Mouse (Mus musculus): Measurements from ENCODE around the gene Gm28305. TPM values are rescaled to one million over a fixed set of nuclear protein-coding genes. Genes with fewer than 3 reads are reported as not detected.

The Gm28305 gene
- polyA plus RNA-seq, 2 experiments: not detected

DNA sequence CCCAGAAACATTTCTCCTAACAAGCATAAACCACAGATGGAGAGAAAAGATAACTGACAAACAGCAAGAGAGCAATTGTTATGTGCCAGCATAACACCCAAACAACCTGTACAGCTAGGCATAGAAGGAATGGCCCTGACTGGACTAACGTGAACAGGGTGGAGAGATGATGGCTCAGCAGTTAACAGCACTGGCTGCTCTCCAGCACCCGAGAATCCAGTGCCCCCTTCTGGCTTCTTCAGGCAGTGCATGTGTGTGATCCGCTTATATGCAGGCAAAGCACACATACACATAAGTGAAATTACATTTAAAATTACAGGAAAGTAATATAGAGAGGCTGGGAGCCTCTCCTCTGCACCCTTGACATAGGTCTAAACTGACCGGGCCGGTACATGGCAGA, 38.9 kb downstream of the Gm28305 start:
- DNase-seq (ENCODE audit: low read depth in 3 of 3, low spot score in 3 of 3): peak in 1 of 3 experiments; percentile 28
- 47% methylated on average over 5 of the region's 5 CpGs for WGBS (ENCODE audit: insufficient replicate concordance)
- Histone ChIP-seq H3K9me3 (ENCODE audit: control insufficient read depth, low read length) (no peaks in the 10 kb centered on the region), H3K4me3 (ENCODE audit: insufficient read depth in 1 of 2, low read depth in 2 of 2, low read length in 2 of 2) (no peak overlapping the region), H3K27me3 (ENCODE audit: control insufficient read depth, insufficient read depth, low read length) (no peaks in the 10 kb centered on the region), H3K4me2 (ENCODE audit: low read depth) (no peak overlapping the region), H3K9ac (replicated peaks) (no peak overlapping the region), H3K27ac (no peak overlapping the region), H3K4me1 (replicated peaks; ENCODE audit: control insufficient read depth in 2 of 2, insufficient read depth in 2 of 2, low read length in 1 of 2) (no peaks in the 10 kb centered on the region), H3K36me3 (replicated peaks; ENCODE audit: control insufficient read depth, insufficient read depth, low read depth) (no peaks in the 10 kb centered on the region; the same call in 1 of the 2 replicates)
- ATAC-seq (ENCODE audit: insufficient read depth): no peak
- no peak for TF ChIP-seq EP300 (IDR thresholded peaks at IDR 0.05; ENCODE audit: low read depth)
- peak; percentile 82 for TF ChIP-seq CTCF (IDR thresholded peaks at IDR 0.05; ENCODE audit: low read depth)

DNA sequence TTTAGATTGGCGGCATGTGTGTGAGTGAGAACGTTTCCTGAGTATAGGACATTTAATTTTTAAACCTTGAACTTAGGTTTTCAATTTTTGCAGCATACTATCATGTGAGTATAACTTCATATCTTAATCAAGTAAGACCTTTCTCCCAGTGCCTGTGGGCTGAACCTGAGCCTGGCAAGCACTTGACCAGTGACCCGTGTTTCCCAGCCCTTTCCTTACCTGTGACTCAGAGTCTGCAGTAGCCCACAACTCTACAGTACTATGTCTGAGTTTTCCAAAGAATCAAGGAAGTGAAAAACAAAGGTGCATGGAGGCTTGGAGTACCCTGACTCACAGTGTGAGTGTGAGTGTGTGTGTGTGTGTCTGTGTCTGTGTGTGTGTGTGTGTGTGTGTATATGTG, 39.6 kb downstream of the Gm28305 start:
- Histone ChIP-seq H3K27me3 (ENCODE audit: control insufficient read depth, insufficient read depth, low read length) (no peaks in the 10 kb centered on the region), H3K4me3 (ENCODE audit: insufficient read depth in 1 of 2, low read depth in 2 of 2, low read length in 2 of 2) (no peak overlapping the region), H3K36me3 (replicated peaks; ENCODE audit: control insufficient read depth, insufficient read depth, low read depth) (no peaks in the 10 kb centered on the region; the same call in 1 of the 2 replicates), H3K4me1 (replicated peaks; ENCODE audit: control insufficient read depth in 2 of 2, insufficient read depth in 2 of 2, low read length in 1 of 2) (no peaks in the 10 kb centered on the region), H3K4me2 (ENCODE audit: low read depth) (no peak overlapping the region), H3K9me3 (ENCODE audit: control insufficient read depth, low read length) (no peaks in the 10 kb centered on the region), H3K27ac (no peak overlapping the region), H3K9ac (replicated peaks) (no peak overlapping the region)
- DNase-seq (ENCODE audit: low read depth in 3 of 3, low spot score in 3 of 3): no peak
- 63% methylated on average over 3 of the region's 3 CpGs for WGBS (ENCODE audit: insufficient replicate concordance)
- TF ChIP-seq CTCF (IDR thresholded peaks at IDR 0.05; ENCODE audit: low read depth): no peak
- ATAC-seq (ENCODE audit: insufficient read depth): no peak

DNA sequence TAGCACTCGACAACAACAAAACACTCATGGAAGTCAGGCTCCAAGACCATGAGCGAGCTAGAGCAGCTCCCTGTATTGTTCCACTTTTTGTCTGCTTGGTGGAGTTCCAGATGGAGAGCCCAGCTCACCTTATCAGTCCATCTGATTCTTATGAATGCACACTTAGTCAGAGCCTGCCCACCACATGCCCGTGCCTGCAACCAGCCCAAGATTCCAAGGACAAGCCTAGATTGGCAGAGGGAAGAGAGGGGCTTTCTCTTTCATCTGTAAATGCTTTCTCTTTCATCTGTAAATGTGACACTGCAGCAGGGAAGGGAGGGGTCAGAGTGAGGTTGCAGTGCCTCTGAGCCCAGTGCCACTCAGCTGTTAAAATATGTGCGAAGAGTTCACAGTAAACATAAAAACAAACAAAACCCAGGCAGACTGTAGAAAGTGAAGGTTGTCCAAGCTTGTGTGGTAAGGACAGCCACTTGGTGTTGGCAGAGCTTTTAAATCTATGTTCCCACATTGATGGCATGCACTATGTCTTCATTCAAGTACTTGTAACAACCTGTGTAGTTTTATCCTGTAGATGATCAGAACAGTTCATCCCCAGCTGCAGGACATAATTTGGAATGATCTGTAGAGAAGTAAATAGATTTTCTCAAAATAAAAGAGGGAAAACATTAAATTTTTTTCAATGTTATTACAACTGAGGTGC, 45.4 kb downstream of the Gm28305 start:
- Histone ChIP-seq H3K4me3 (ENCODE audit: insufficient read depth in 1 of 2, low read depth in 2 of 2, low read length in 2 of 2) (no peak overlapping the region), H3K36me3 (replicated peaks; ENCODE audit: control insufficient read depth, insufficient read depth, low read depth) (no peaks in the 10 kb centered on the region; the same call in 1 of the 2 replicates), H3K4me2 (ENCODE audit: low read depth) (no peak overlapping the region), H3K27me3 (ENCODE audit: control insufficient read depth, insufficient read depth, low read length) (no peaks in the 10 kb centered on the region), H3K4me1 (replicated peaks; ENCODE audit: control insufficient read depth in 2 of 2, insufficient read depth in 2 of 2, low read length in 1 of 2) (no peaks in the 10 kb centered on the region), H3K9ac (replicated peaks) (no peak overlapping the region), H3K9me3 (ENCODE audit: control insufficient read depth, low read length) (no peaks in the 10 kb centered on the region), H3K27ac (no peak overlapping the region)
- DNase-seq (ENCODE audit: low read depth in 3 of 3, low spot score in 3 of 3): no peak
- no peak for ATAC-seq (ENCODE audit: insufficient read depth)
- WGBS (ENCODE audit: insufficient replicate concordance): 63% methylated on average over 4 of the region's 4 CpGs
- TF ChIP-seq EP300 (IDR thresholded peaks at IDR 0.05; ENCODE audit: low read depth) (no peak), CTCF (IDR thresholded peaks at IDR 0.05; ENCODE audit: low read depth) (no peak)

DNA sequence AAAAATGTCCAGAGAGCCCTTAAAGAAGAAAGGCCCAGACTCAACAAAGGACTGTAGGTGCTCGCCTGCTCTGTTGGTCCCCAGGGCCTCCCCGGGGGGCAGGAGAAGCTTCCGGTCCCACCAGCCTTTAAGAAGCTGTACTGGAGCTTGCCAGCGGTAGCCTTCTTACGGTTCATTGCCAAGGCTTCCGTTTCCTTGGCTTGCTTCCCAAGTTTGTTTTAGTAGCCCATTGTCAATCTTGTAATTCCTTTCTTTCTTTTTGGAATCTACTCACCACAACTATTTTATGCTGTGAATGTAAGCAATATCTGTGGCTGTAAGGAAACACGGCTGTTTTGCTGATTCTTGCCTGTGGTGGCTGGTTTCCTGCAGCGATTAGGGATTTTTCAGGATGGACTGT, 48.1 kb downstream of the Gm28305 start:
- no peak overlapping the region for H3K9ac ChIP-seq (replicated peaks)
- H3K4me1 ChIP-seq (replicated peaks; ENCODE audit: control insufficient read depth in 2 of 2, insufficient read depth in 2 of 2, low read length in 1 of 2): no peaks in the 10 kb centered on the region
- no peak overlapping the region for H3K27ac ChIP-seq
- no peaks in the 10 kb centered on the region for H3K27me3 ChIP-seq (ENCODE audit: control insufficient read depth, insufficient read depth, low read length)
- 58% methylated on average over 8 of the region's 8 CpGs for WGBS (ENCODE audit: insufficient replicate concordance)
- H3K9me3 ChIP-seq (ENCODE audit: control insufficient read depth, low read length): no peaks in the 10 kb centered on the region
- ATAC-seq (ENCODE audit: insufficient read depth) (no peak), DNase-seq (ENCODE audit: low read depth in 3 of 3, low spot score in 3 of 3) (no peak)
- H3K36me3 ChIP-seq (replicated peaks; ENCODE audit: control insufficient read depth, insufficient read depth, low read depth): no peaks in the 10 kb centered on the region; the same call in 1 of the 2 replicates
- H3K4me3 ChIP-seq (ENCODE audit: insufficient read depth in 1 of 2, low read depth in 2 of 2, low read length in 2 of 2): no peak overlapping the region
- no peak overlapping the region for H3K4me2 ChIP-seq (ENCODE audit: low read depth)
- no peak for TF ChIP-seq CTCF (IDR thresholded peaks at IDR 0.05; ENCODE audit: low read depth)
- no peak for TF ChIP-seq EP300 (IDR thresholded peaks at IDR 0.05; ENCODE audit: low read depth)

DNA sequence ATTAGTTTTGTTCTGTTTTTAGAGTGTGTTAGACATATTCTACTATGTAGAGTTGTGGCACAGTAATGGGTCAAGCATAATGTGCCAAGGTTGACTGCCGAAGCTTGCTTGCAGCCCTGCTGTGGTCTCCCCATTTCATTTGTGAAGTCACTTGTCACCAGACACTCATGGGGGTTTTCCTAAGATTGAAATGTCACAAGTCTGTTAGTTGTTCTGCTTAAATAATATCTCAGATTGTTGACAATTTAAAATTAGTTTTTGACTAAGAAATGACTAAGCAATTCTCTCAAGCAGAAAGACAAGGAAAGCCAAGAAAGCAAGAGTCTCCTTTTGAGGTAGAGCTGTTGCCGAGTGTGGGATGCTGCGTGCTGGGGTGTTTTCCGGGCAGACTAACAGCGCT, 52.5 kb downstream of the Gm28305 start:
- Histone ChIP-seq H3K36me3 (replicated peaks; ENCODE audit: control insufficient read depth, insufficient read depth, low read depth) (no peaks in the 10 kb centered on the region), H3K27ac (no peak overlapping the region), H3K9me3 (ENCODE audit: control insufficient read depth, low read length) (no peaks in the 10 kb centered on the region), H3K27me3 (ENCODE audit: control insufficient read depth, insufficient read depth, low read length) (no peaks in the 10 kb centered on the region), H3K9ac (replicated peaks) (no peak overlapping the region), H3K4me2 (ENCODE audit: low read depth) (no peak overlapping the region), H3K4me1 (replicated peaks; ENCODE audit: control insufficient read depth in 2 of 2, insufficient read depth in 2 of 2, low read length in 1 of 2) (no peaks in the 10 kb centered on the region), H3K4me3 (ENCODE audit: insufficient read depth in 1 of 2, low read depth in 2 of 2, low read length in 2 of 2) (no peak overlapping the region)
- DNase-seq (ENCODE audit: low read depth in 3 of 3, low spot score in 3 of 3) (no peak), ATAC-seq (ENCODE audit: insufficient read depth) (no peak)
- TF ChIP-seq EP300 (IDR thresholded peaks at IDR 0.05; ENCODE audit: low read depth) (no peak), CTCF (IDR thresholded peaks at IDR 0.05; ENCODE audit: low read depth) (no peak)
- WGBS (ENCODE audit: insufficient replicate concordance): 81% methylated on average over 5 of the region's 5 CpGs
